ENCODE assay signal across 18 mouse cellular contexts in the genomic region with DNA sequence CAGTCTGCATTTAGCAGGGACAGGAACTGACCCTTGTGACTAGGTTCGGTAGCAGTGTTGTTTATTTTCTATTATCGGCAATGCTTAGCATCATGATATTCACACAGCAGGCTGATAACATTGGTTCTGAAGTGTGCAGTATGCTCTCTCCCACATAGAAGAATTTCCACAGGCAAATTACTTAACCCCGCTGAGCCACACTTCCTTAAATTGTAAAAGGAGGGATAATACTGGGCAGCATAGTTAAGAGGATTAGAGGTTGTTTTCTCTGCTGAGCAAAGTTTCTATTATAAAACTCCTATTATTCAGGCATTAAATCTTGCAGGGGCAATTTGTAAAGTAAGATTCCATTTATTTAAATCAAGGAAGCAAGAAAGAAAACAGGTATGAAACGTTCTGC.
DNase-seq lines count a peak whose midpoint lies in the region; ATAC-seq and TF ChIP-seq lines count a peak whose summit lies in the region.
"Had no signal": no experiment of that assay in that cellular context is flagged by ENCODE, and none has a peak within 500 bp of the region (broad histone marks: within the 10 kb centered on the region; RNA-seq: fewer than 3 reads in every experiment).

No protein-coding gene starts in this region.

- WGBS in forebrain, embryonic 12.5 days = 8% methylated on average over 4 of the region's 4 CpGs
- 7% methylated on average over 4 of the region's 4 CpGs for WGBS in forebrain, embryonic 13.5 days
- 5% methylated on average over 4 of the region's 4 CpGs for WGBS in forebrain, postnatal 0 days

- H3K27ac ChIP-seq in forebrain, embryonic 12.5 days = no peak overlapping the region
- H3K27ac ChIP-seq in forebrain, embryonic 13.5 days = no peak overlapping the region
- peak overlapping the region; percentile 32; the same call in 1 of the 2 replicates for H3K27ac ChIP-seq in left cerebral cortex, adult 2 months
- H3K27ac ChIP-seq in forebrain, postnatal 0 days (ENCODE audit: low read depth, low read length) = peak overlapping the region; percentile 15; the same call in 1 of the 2 replicates
- H3K27ac ChIP-seq: embryonic facial prominence, embryonic 13.5 days; heart, adult 2 months; hindbrain, postnatal 0 days had no signal

- peaks cover 9% of the 10 kb centered on the region for H3K27me3 ChIP-seq in forebrain, embryonic 12.5 days
- peaks cover 7% of the 10 kb centered on the region; the same call in 1 of the 2 replicates for H3K27me3 ChIP-seq in forebrain, embryonic 13.5 days
- no peaks in the 10 kb centered on the region for H3K27me3 ChIP-seq in forebrain, postnatal 0 days (ENCODE audit: insufficient read depth, low read length)
- H3K27me3 ChIP-seq: CH12.LX; embryonic facial prominence, embryonic 13.5 days had no signal

- no peak overlapping the region for H3K4me3 ChIP-seq in forebrain, embryonic 12.5 days (replicated peaks)
- H3K4me3 ChIP-seq in forebrain, embryonic 13.5 days = no peak overlapping the region
- H3K4me3 ChIP-seq in left cerebral cortex, adult 2 months = no peak overlapping the region
- H3K4me3 ChIP-seq in forebrain, postnatal 0 days (ENCODE audit: low read depth, low read length) = no peak overlapping the region
- H3K4me3 ChIP-seq: embryonic facial prominence, embryonic 13.5 days; heart, adult 2 months had no signal

- no peak overlapping the region for H3K4me2 ChIP-seq in forebrain, embryonic 12.5 days
- H3K4me2 ChIP-seq in forebrain, embryonic 13.5 days = no peak overlapping the region
- H3K4me2 ChIP-seq in forebrain, postnatal 0 days (ENCODE audit: low read depth) = no peak overlapping the region; the same call in 1 of the 2 replicates
- H3K4me2 ChIP-seq: embryonic facial prominence, embryonic 13.5 days; heart, embryonic 11.5 days had no signal

- no peaks in the 10 kb centered on the region for H3K36me3 ChIP-seq in forebrain, embryonic 12.5 days (replicated peaks)
- H3K36me3 ChIP-seq in forebrain, embryonic 13.5 days (ENCODE audit: poor library complexity, severe bottlenecking) = no peaks in the 10 kb centered on the region
- H3K36me3 ChIP-seq in forebrain, postnatal 0 days (ENCODE audit: insufficient read depth) = no peaks in the 10 kb centered on the region
- H3K36me3 ChIP-seq: embryonic facial prominence, embryonic 13.5 days had no signal

- no peak for TF ChIP-seq CTCF in left cerebral cortex, adult 2 months (IDR thresholded peaks at IDR 0.05)
- no peak for TF ChIP-seq CTCF in forebrain, postnatal 0 days (IDR thresholded peaks at IDR 0.05; ENCODE audit: low read depth)

- H3K9me3 ChIP-seq in forebrain, embryonic 12.5 days = no peaks in the 10 kb centered on the region
- H3K9me3 ChIP-seq in forebrain, embryonic 13.5 days (replicated peaks) = no peaks in the 10 kb centered on the region
- no peaks in the 10 kb centered on the region for H3K9me3 ChIP-seq in forebrain, postnatal 0 days (ENCODE audit: low read length)
- H3K9me3 ChIP-seq: embryonic facial prominence, embryonic 13.5 days had no signal

- intact Hi-C loops in left cerebral cortex, adult 2 months (cut with DNase I) = loop anchor here (10.0 kb wide), 2 partner anchors 430 to 490 kb away; partner anchors contain the start of gene Arpp21
- intact Hi-C loops in left cerebral cortex, postnatal 36 days (cut with DNase I) = no loop called here

- DNase-seq in left cerebral cortex, adult 2 months (ENCODE audit: extremely low spot score in 1 of 2, low spot score in 2 of 2) = no peak
- no peak for DNase-seq in left cerebral cortex, postnatal 36 days (ENCODE audit: low spot score in 2 of 2)
- DNase-seq in Muller cell, postnatal 12 days (ENCODE audit: inconsistent ontology term) = peak; percentile 11
- DNase-seq in forebrain, postnatal 0 days = no peak
- DNase-seq in natural killer cell, adult 2 months (ENCODE audit: low spot score in 2 of 2) = no peak
- no peak for DNase-seq in neural tube, embryonic 10.5 days (ENCODE audit: extremely low spot score, low spot score)
- DNase-seq: adrenal gland, adult 2 months; cerebellum, adult 8-10 months; gastrocnemius, postnatal 14 days; heart, adult 2 months; heart, postnatal 36 days; kidney, adult 11 months had no signal

- H3K4me1 ChIP-seq in forebrain, embryonic 12.5 days = peaks cover 4% of the 10 kb centered on the region; the same call in 1 of the 2 replicates
- peaks cover 12% of the 10 kb centered on the region for H3K4me1 ChIP-seq in forebrain, embryonic 13.5 days
- no peaks in the 10 kb centered on the region for H3K4me1 ChIP-seq in forebrain, postnatal 0 days (ENCODE audit: insufficient read depth)
- H3K4me1 ChIP-seq: embryonic facial prominence, embryonic 13.5 days had no signal

- H3K9ac ChIP-seq in forebrain, embryonic 12.5 days = no peak overlapping the region
- no peak overlapping the region for H3K9ac ChIP-seq in forebrain, embryonic 13.5 days
- no peak overlapping the region for H3K9ac ChIP-seq in forebrain, postnatal 0 days
- H3K9ac ChIP-seq: embryonic facial prominence, embryonic 13.5 days had no signal

- ATAC-seq in forebrain, embryonic 12.5 days (ENCODE audit: low FRiP score) = 0 out of 2 replicates have a peak, but pooled peaks have one; percentile 3
- ATAC-seq in forebrain, embryonic 13.5 days = no peak
- ATAC-seq in forebrain, postnatal 0 days = no peak

Comparison
In these comparisons a context has a peak if more than half of its experiments do, and no peak if none do; other contexts are left out.
1. H3K27ac ChIP-seq: peak in left cerebral cortex, adult 2 months (single experiment) and forebrain, postnatal 0 days (single experiment); none in forebrain, embryonic 12.5 days (single experiment) and forebrain, embryonic 13.5 days (single experiment).